Mouse (Mus musculus) liver, embryonic 14.5 days (tissue): ENCODE data around the gene Cby3.

Experiments used
- CTCF ChIP-seq: IDR thresholded peaks from 2 replicates; pipeline ENCODE4 v1.5.1; 2016; ENCODE audit warnings: antibody characterized with exemption, low read depth, control low read depth
- EP300 ChIP-seq: IDR thresholded peaks from 2 replicates; pipeline ENCODE4 v1.6.1; 2016; ENCODE audit warnings: antibody characterized with exemption, low read depth

GRCm38 (mm10) chr11:50355395-50355794 is 1.1 kb downstream of the Cby3 start:
- TF ChIP-seq CTCF (no peak), EP300 (no peak)
